Comparison of ENCODE assay signal across 19 mouse cellular contexts in the genomic region with DNA sequence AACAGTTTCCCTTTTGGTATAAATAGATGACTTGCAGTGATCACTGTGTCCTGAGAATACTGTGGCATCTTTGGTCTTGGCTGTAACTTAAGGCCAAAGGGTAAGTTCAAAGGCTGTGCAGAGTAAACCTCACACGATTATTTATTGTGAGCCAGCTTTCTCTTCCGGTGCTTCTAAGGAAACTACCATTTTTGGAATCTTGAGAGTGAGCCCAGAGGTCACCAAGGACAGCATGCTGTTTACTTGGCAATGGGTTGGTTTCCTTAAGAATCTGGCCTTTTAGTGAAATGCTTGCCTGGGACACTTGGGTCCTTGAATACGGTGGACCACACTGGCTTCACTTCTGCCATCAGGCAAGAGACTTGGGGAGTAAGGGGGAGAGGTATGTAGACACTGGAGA. TPM values are rescaled to one million over a fixed set of nuclear protein-coding genes. Genes with fewer than 3 reads are reported as not detected.
DNase-seq lines count a peak whose midpoint lies in the region; ATAC-seq lines count a peak whose summit lies in the region.
"Had no signal": no experiment of that assay in that cellular context is flagged by ENCODE, and none has a peak within 500 bp of the region (broad histone marks: within the 10 kb centered on the region; RNA-seq: fewer than 3 reads in every experiment).

No protein-coding gene starts in this region.

- H3K4me1 ChIP-seq in heart, embryonic 12.5 days (replicated peaks): 0 out of 2 replicates have a peak, but pooled peaks cover 3% of the 10 kb centered on the region
- peaks cover 9% of the 10 kb centered on the region; the same call in 1 of the 2 replicates for H3K4me1 ChIP-seq in kidney, embryonic 16.5 days (ENCODE audit: insufficient read depth, low read length)
- H3K4me1 ChIP-seq: heart, embryonic 15.5 days; liver, embryonic 15.5 days; midbrain, embryonic 15.5 days had no signal

- no peaks in the 10 kb centered on the region for H3K9me3 ChIP-seq in heart, embryonic 12.5 days (replicated peaks)
- no peaks in the 10 kb centered on the region for H3K9me3 ChIP-seq in kidney, embryonic 16.5 days (ENCODE audit: low read length)
- H3K9me3 ChIP-seq: heart, embryonic 15.5 days; hindbrain, embryonic 13.5 days; limb, embryonic 12.5 days; liver, embryonic 15.5 days; midbrain, embryonic 15.5 days had no signal

- H3K27ac ChIP-seq in heart, embryonic 12.5 days (ENCODE audit: poor library complexity, severe bottlenecking): no peak overlapping the region
- no peak overlapping the region for H3K27ac ChIP-seq in kidney, embryonic 16.5 days (ENCODE audit: low read length)
- H3K27ac ChIP-seq: heart, embryonic 15.5 days; limb, embryonic 12.5 days; liver, embryonic 15.5 days; midbrain, embryonic 15.5 days had no signal

- ATAC-seq in heart, embryonic 12.5 days (ENCODE audit: insufficient number of reproducible peaks, low FRiP score): no peak
- ATAC-seq in kidney, embryonic 16.5 days (ENCODE audit: low FRiP score, low TSS enrichment): no peak
- ATAC-seq: activated CD4-positive, CD25-positive, alpha-beta regulatory T cell, adult 4 months; midbrain, embryonic 15.5 days; Patski had no signal

- H3K4me3 ChIP-seq in heart, embryonic 12.5 days: no peak overlapping the region
- H3K4me3 ChIP-seq in kidney, embryonic 16.5 days (ENCODE audit: low read length): no peak overlapping the region
- H3K4me3 ChIP-seq: heart, embryonic 15.5 days; hindbrain, embryonic 13.5 days; limb, embryonic 12.5 days; liver, embryonic 15.5 days; midbrain, embryonic 15.5 days had no signal

- no peak overlapping the region for H3K9ac ChIP-seq in heart, embryonic 12.5 days
- H3K9ac ChIP-seq in kidney, embryonic 16.5 days (replicated peaks; ENCODE audit: low read length): no peak overlapping the region
- H3K9ac ChIP-seq: heart, embryonic 15.5 days; hindbrain, embryonic 13.5 days; limb, embryonic 12.5 days; liver, embryonic 15.5 days; midbrain, embryonic 15.5 days had no signal

- WGBS in heart, embryonic 12.5 days: 66% methylated on average over 3 of the region's 3 CpGs
- 23% methylated on average over 3 of the region's 3 CpGs for WGBS in kidney, embryonic 16.5 days

- peak; percentile 11 to 29 for DNase-seq in heart, adult 18-20 months
- peak; percentile 9 to 14 for DNase-seq in kidney, adult 8-10 months
- peak; percentile 69 for DNase-seq in adipocyte (ENCODE audit: low spot score)
- DNase-seq in lung, postnatal 10 days: peak; percentile 39
- no peak for DNase-seq in spleen, postnatal 14 days (ENCODE audit: low spot score in 2 of 2)
- DNase-seq: B cell, adult 2 months; cerebellum, adult 9-11 months; gastrocnemius, postnatal 14 days; right cerebral cortex, adult 18-20 months; thymus, adult 18-20 months had no signal

- H3K27me3 ChIP-seq in heart, embryonic 12.5 days (replicated peaks): no peaks in the 10 kb centered on the region
- H3K27me3 ChIP-seq in kidney, embryonic 16.5 days (ENCODE audit: insufficient read depth, low read length): no peaks in the 10 kb centered on the region
- H3K27me3 ChIP-seq: heart, embryonic 15.5 days; hindbrain, embryonic 13.5 days; limb, embryonic 12.5 days; liver, embryonic 15.5 days; midbrain, embryonic 15.5 days; Patski had no signal

- no peaks in the 10 kb centered on the region for H3K36me3 ChIP-seq in heart, embryonic 12.5 days
- no peaks in the 10 kb centered on the region for H3K36me3 ChIP-seq in kidney, embryonic 16.5 days (ENCODE audit: insufficient read depth, low read length)
- H3K36me3 ChIP-seq: heart, embryonic 15.5 days; hindbrain, embryonic 13.5 days; limb, embryonic 12.5 days; liver, embryonic 15.5 days; midbrain, embryonic 15.5 days had no signal

- H3K4me2 ChIP-seq in heart, embryonic 12.5 days: no peak overlapping the region
- H3K4me2 ChIP-seq in kidney, embryonic 16.5 days (replicated peaks; ENCODE audit: low read depth, low read length): no peak overlapping the region
- H3K4me2 ChIP-seq: heart, embryonic 15.5 days; hindbrain, embryonic 13.5 days; liver, embryonic 15.5 days; midbrain, embryonic 15.5 days had no signal

RNA-seq across cellular contexts. Expression of gene Ttll7, which starts 9.4 kb away (rescaled TPM):
- total RNA-seq in heart, adult 18-20 months (2021): 1 to 10 TPM; 7.2 to 8.3 TPM
- 2.5 and 3.4 TPM in 2 replicates for polyA plus RNA-seq in heart, embryonic 12.5 days (2016; fragmentation: Nextera tagmentation; extraction: Ambion mirVana)
- polyA plus RNA-seq in kidney, embryonic 16.5 days (2015; fragmentation: Nextera tagmentation; extraction: Ambion mirVana): 1.7 and 1.8 TPM in 2 replicates
- polyA plus RNA-seq: activated CD4-positive, CD25-positive, alpha-beta regulatory T cell, adult 4 months had no signal

RNA-seq across cellular contexts. Expression of gene Prkacb, which starts 30.0 kb away (rescaled TPM):
- 10 to 100 TPM; 60.8 to 66.0 TPM for total RNA-seq in heart, adult 18-20 months (2021)
- polyA plus RNA-seq in heart, embryonic 12.5 days (2016; fragmentation: Nextera tagmentation; extraction: Ambion mirVana): 64.8 and 66.0 TPM in 2 replicates
- polyA plus RNA-seq in kidney, embryonic 16.5 days (2015; fragmentation: Nextera tagmentation; extraction: Ambion mirVana): 64.8 and 65.4 TPM in 2 replicates

Comparison
In these comparisons a context has a peak if more than half of its experiments do, and no peak if none do; other contexts are left out.
1. DNase-seq: peak in heart, adult 18-20 months (2 of 2), kidney, adult 8-10 months (2 of 2), adipocyte (single experiment) and lung, postnatal 10 days (single experiment); none in spleen, postnatal 14 days (0 of 2).